Mouse (Mus musculus): ENCODE results near the gene Csnk2a2.

The Csnk2a2 gene

GRCm38 (mm10) chr8:95426781-95427281 lies 63.0 kb downstream of the Csnk2a2 start:
- DNase-seq (ENCODE audit: extremely low spot score, low read depth, low spot score) = no peak

GRCm38 (mm10) chr8:95424682-95425081 lies 65.2 kb downstream of the Csnk2a2 start:
- DNase-seq (ENCODE audit: extremely low spot score, low read depth, low spot score) = no peak

DNA sequence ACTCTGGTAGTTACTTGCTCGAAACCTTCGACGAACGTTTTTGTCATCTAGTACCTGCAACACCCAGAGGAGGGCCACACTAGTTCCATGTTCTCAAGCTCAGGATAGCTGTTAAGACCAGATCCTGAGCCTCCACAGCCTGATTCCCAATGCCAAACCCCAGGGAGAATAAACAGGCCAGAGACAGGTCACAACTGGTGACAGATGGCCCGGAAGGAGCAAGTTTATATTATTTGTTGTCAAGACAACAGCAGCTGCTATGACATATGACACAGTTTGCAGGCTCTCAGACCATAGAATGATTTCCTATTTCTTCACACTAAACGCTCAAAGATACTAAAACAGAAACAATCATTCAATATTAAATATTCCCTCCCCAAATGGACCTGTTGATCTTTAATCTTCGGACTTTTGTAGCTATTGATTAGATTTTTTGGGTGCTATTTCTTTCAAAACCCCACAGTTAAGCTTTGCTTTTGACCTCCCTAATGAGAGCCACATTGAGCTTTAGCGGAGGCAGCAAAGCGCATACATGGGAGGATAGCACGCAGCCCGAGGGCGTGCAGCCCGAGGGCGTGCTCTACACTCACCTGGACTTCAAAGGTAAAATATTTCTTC lies 67.5 kb downstream of the Csnk2a2 start:
- no peak for DNase-seq (ENCODE audit: extremely low spot score, low read depth, low spot score)

DNA sequence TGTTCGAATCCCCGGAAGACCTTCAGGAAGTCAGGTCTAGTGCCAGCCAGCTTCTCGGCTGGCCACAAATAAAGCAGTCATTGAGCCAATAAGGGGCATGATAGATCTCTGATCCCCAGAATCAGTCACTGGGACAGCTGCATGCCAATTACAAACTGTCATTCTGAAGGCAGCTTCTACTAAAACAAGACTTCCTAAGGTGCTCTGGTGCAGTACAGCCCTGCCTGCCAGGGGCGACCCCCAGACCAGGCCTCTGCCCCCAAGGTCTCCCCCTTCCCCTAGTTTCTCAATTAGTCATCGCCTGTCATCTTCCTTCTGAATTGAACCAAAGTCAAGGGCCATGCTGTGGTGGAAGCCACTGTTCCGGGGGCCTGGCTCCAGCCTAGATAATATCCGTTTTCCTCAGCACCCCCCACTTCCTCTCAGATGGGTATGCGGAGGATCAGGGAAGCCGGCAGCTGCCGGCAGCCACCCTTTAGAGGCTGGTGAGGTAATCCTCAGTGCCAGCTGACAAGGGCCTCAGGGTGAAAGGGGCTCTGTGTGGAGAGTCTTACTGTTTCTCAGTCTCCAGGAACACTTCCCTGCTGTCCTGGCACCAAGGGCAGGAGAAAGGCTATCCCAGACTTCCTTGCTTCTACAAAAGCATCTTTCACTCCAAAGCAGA lies 78.4 kb downstream of the Csnk2a2 start:
- no peak for DNase-seq (ENCODE audit: extremely low spot score, low read depth, low spot score)

- no peak for DNase-seq (ENCODE audit: extremely low spot score, low read depth, low spot score)
Observed at GRCm38 (mm10) chr8:95409518-95409917, 80.3 kb downstream of the Csnk2a2 start.

GRCm38 (mm10) chr8:95401091-95401490 lies 88.7 kb downstream of the Csnk2a2 start:
- no peak for DNase-seq (ENCODE audit: extremely low spot score, low read depth, low spot score)

GRCm38 (mm10) chr8:95399131-95399530 lies 90.7 kb downstream of the Csnk2a2 start:
- no peak for DNase-seq (ENCODE audit: extremely low spot score, low read depth, low spot score)

DNA sequence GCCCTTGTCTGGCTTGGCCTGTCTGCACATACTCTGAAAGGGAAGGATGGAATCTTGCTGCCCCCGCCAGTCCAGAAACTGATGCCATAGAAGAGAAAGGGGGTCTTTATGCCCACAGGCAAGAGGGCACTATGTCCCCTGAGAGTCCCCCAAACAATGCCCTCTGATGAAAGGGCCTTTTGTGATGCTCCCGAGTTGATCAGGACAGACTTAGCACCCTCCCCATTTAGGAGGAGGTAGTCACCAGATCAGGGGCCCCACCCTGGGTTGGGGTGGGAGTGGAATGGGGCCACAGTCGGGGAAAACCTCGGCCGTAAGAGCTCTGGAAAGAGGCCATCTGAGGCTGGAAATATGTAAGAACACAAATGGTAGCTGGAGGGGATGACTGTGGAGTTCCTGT lies 92.6 kb downstream of the Csnk2a2 start:
- DNase-seq (ENCODE audit: extremely low spot score, low read depth, low spot score) = no peak

DNA sequence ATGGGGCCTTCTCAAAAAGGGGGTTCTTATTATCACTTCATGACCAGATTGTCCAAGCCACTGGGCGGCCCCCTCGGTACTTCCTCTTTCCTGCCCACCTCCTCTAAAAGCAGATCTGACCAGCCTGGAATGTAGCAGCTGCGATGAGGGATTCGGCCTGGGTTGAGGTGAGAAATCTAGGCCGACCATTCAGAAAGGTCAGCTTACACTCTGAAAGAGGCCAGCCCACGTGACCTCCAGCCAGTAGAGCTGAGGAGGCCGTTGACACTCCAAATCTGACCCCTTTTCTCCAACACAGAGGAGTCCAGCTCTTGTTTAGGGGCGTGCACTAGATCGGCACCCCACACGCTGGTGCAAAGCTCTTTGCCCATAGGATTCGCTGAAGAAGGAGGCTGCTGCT lies 93.1 kb downstream of the Csnk2a2 start:
- no peak for DNase-seq (ENCODE audit: extremely low spot score, low read depth, low spot score)

Measured in hindlimb bud, embryonic 11.5 days (tissue).